Mouse (Mus musculus): ENCODE results near the gene Nhsl2.

DNA sequence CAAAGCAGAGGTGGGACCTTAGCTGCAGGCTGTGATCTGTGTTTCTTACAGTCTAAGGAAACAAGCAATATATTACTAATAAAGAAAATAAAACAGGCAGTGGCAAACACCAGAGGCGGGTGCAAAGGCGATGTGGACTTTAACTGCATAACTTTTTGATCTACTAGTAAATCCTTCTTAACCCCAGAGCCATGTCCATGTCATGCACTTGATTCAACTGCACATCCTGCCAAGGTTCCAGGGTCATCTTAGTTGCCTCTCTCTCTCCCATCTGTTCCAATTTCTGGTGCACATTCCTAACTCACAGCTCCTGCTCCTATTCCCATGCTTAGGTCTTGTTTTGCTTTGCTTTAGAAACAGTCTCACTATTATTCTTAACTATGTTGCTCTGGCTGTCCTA lies 104.1 kb downstream of the Nhsl2 start:
- TF ChIP-seq CTCF (IDR thresholded peaks at IDR 0.05; ENCODE audit: control insufficient read depth, insufficient read depth, insufficient replicate concordance, low read depth, low read length) (no peak), POLR2A (IDR thresholded peaks at IDR 0.05; ENCODE audit: control insufficient read depth, low read depth, low read length) (no peak)
